Mouse (Mus musculus): ENCODE data around the gene Shprh. TPM values are rescaled to one million over a fixed set of nuclear protein-coding genes. Genes with fewer than 3 reads are reported as not detected.
A peak's percentile ranks its signal among the peaks of the same experiment; 100 is the strongest.
"Not testable (repeated sequence)": the region's sequence is repeated elsewhere in the genome, so short reads cannot be mapped to it uniquely, and the experiment has no call there.

Shprh gene
- polyA plus RNA-seq, 1 experiment from 2014 or later, result 4.4 TPM

- Histone ChIP-seq H3K27me3 (replicated peaks; ENCODE audit: control insufficient read depth, insufficient read depth, low read length) (no peaks in the 10 kb centered on the region), H3K9me3 (ENCODE audit: control insufficient read depth) (no peaks in the 10 kb centered on the region), H3K9ac (ENCODE audit: low read depth, low read length) (no peak overlapping the region), H3K4me2 (replicated peaks; ENCODE audit: low read depth) (no peak overlapping the region), H3K4me3 (ENCODE audit: low read depth, low read length) (no peak overlapping the region), H3K27ac (ENCODE audit: low read depth, low read length) (no peak overlapping the region), H3K36me3 (ENCODE audit: control insufficient read depth, insufficient read depth) (no peaks in the 10 kb centered on the region), H3K4me1 (replicated peaks; ENCODE audit: control insufficient read depth, insufficient read depth, low read length) (no peaks in the 10 kb centered on the region)
- no peak for TF ChIP-seq CTCF (IDR thresholded peaks at IDR 0.05; ENCODE audit: low read depth)
- ATAC-seq, result no peak
Measured at GRCm38 (mm10) chr10:11260119-11260518, 110.9 kb downstream of the Shprh start.

- not testable (repeated sequence) for H3K4me1 ChIP-seq (replicated peaks; ENCODE audit: control insufficient read depth, insufficient read depth, low read length); H3K9ac ChIP-seq (ENCODE audit: low read depth, low read length); H3K27me3 ChIP-seq (replicated peaks; ENCODE audit: control insufficient read depth, insufficient read depth, low read length); ATAC-seq; H3K4me3 ChIP-seq (ENCODE audit: low read depth, low read length); H3K27ac ChIP-seq (ENCODE audit: low read depth, low read length); H3K9me3 ChIP-seq (ENCODE audit: control insufficient read depth); H3K4me2 ChIP-seq (replicated peaks; ENCODE audit: low read depth); H3K36me3 ChIP-seq (ENCODE audit: control insufficient read depth, insufficient read depth)
- WGBS, result 83% methylated on average over 2 of the region's 2 CpGs
Measured at GRCm38 (mm10) chr10:11262292-11262691, 113.1 kb downstream of the Shprh start.

DNA sequence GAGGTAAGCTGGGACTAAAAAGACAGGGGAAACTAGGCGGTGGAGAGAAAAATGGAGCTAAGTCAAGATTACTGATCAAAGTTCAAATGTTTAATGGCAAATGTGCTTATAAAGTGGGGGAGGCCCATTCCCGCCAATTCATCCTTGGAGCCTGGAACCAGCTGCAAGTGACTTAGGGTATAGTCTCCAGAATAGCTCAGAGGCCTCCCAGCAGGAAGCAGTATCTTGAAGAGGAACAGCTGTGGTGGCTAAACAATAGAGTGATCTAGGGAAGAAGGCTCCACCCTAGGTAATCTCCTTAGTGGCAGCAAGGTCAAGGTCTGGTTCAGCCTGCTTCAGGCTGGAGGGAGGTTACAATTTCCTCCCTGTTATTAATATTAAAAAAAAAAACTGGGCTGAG is 114.6 kb downstream of the Shprh start:
- H3K4me3 ChIP-seq (ENCODE audit: low read depth, low read length); H3K4me2 ChIP-seq (replicated peaks; ENCODE audit: low read depth); H3K36me3 ChIP-seq (ENCODE audit: control insufficient read depth, insufficient read depth); H3K9me3 ChIP-seq (ENCODE audit: control insufficient read depth); H3K27ac ChIP-seq (ENCODE audit: low read depth, low read length); H3K9ac ChIP-seq (ENCODE audit: low read depth, low read length); H3K4me1 ChIP-seq (replicated peaks; ENCODE audit: control insufficient read depth, insufficient read depth, low read length); H3K27me3 ChIP-seq (replicated peaks; ENCODE audit: control insufficient read depth, insufficient read depth, low read length): not testable (repeated sequence)
- peak; percentile 56 for ATAC-seq
- 60% methylated on average over 2 of the region's 2 CpGs for WGBS

Other genes starting within 250 kb of the Shprh start
- not detected in 2 replicates for gene Grm1, start 67.1 kb upstream of the Shprh start, polyA plus RNA-seq (2015; fragmentation: Nextera tagmentation; extraction: Ambion mirVana)
- 8.7 and 8.9 TPM in 2 replicates for gene Fbxo30, start 131.9 kb downstream of the Shprh start, polyA plus RNA-seq (2015; fragmentation: Nextera tagmentation; extraction: Ambion mirVana)
- 0.14 and 0.85 TPM in 2 replicates for gene Epm2a, start 194.0 kb downstream of the Shprh start, polyA plus RNA-seq (2015; fragmentation: Nextera tagmentation; extraction: Ambion mirVana)

All from intestine, postnatal 0 days (tissue).